Mouse (Mus musculus) intestine, embryonic 15.5 days (tissue): Measurements from ENCODE around the gene Pcbp1. TPM values are rescaled to one million over a fixed set of nuclear protein-coding genes. Genes with fewer than 3 reads are reported as not detected.

Experiments
- ATAC-seq: fragments of 200-750 bp; cut with Nextera tagmentation; 2 replicates; pipeline ENCODE4 v1.8.0; 2017; ENCODE audit warnings: moderate TSS enrichment, moderate library complexity
- H3K27ac ChIP-seq: fragments of 300-500 bp; sonication (generic); 2 replicates; pipeline ENCODE4 v1.5.1; 2015; ENCODE audit warnings: mild to moderate bottlenecking, inconsistent platforms
- H3K27me3 ChIP-seq: fragments of 300-500 bp; sonication (generic); replicated peaks from 2 replicates; pipeline ENCODE4 v1.6.1; 2015; ENCODE audit warnings: inconsistent platforms
- H3K36me3 ChIP-seq: fragments of 300-500 bp; sonication (generic); 2 replicates; pipeline ENCODE4 v1.6.1; 2015; ENCODE audit warnings: inconsistent platforms
- H3K4me1 ChIP-seq: fragments of 300-500 bp; sonication (generic); replicated peaks from 2 replicates; pipeline ENCODE4 v1.6.1; 2015; ENCODE audit warnings: inconsistent platforms
- H3K4me2 ChIP-seq: fragments of 300-500 bp; sonication (generic); replicated peaks from 2 replicates; pipeline ENCODE4 v1.6.1; 2015; ENCODE audit warnings: mild to moderate bottlenecking, inconsistent platforms
- H3K4me3 ChIP-seq: fragments of 300-500 bp; sonication (generic); replicated peaks from 2 replicates; pipeline ENCODE4 v1.5.1; 2015; ENCODE audit warnings: inconsistent platforms
- H3K9ac ChIP-seq: fragments of 300-500 bp; sonication (generic); 2 replicates; pipeline ENCODE4 v1.6.1; 2015; ENCODE audit warnings: inconsistent platforms
- H3K9me3 ChIP-seq: fragments of 300-500 bp; sonication (generic); 2 replicates; pipeline ENCODE4 v1.6.1; 2016; ENCODE audit warnings: inconsistent platforms
- WGBS: fragments of 180-500 bp; shearing (Covaris S2); methylation state at CpG from one replicate; pipeline ENCODE4 v1.1.7; 2015; 5-methylcytosine and 5-hydroxymethylcytosine counted together
- polyA plus RNA-seq: library from polyadenylated mRNA; unstranded; fragments of >200 nt; fragmentation: Nextera tagmentation; extraction: Ambion mirVana; gene quantifications from 2 replicates; pipeline ENCODE4 v1.2.1, GENCODE M21; 2015

Gene Pcbp1
- polyA plus RNA-seq, 1 experiment from 2014 or later: 561 TPM

GRCm38 (mm10) chr6:86545236-86545635, 19.1 kb upstream of the Pcbp1 start:
- Histone ChIP-seq H3K27me3 (no peaks in the 10 kb centered on the region), H3K36me3 (peaks cover 12% of the 10 kb centered on the region; the same call in 1 of the 2 replicates), H3K27ac (no peak overlapping the region), H3K9me3 (no peaks in the 10 kb centered on the region), H3K4me3 (no peak overlapping the region), H3K9ac (no peak overlapping the region), H3K4me1 (peaks cover 6% of the 10 kb centered on the region; the same call in 1 of the 2 replicates), H3K4me2 (no peak overlapping the region)
- WGBS: 54% methylated on average over 4 of the region's 4 CpGs
- no peak for ATAC-seq

- WGBS: 85% methylated on average over 3 of the region's 3 CpGs
- no peak for ATAC-seq
- H3K4me2 ChIP-seq: no peak overlapping the region
Observed at GRCm38 (mm10) chr6:86543869-86544268, 17.7 kb upstream of the Pcbp1 start.

GRCm38 (mm10) chr6:86543060-86543459, 16.9 kb upstream of the Pcbp1 start:
- Histone ChIP-seq H3K4me2 (no peak overlapping the region), H3K36me3 (peaks cover 12% of the 10 kb centered on the region; the same call in 1 of the 2 replicates), H3K27ac (no peak overlapping the region), H3K4me1 (peaks cover 5% of the 10 kb centered on the region; the same call in 1 of the 2 replicates), H3K27me3 (no peaks in the 10 kb centered on the region), H3K9me3 (no peaks in the 10 kb centered on the region), H3K4me3 (no peak overlapping the region), H3K9ac (no peak overlapping the region)
- no peak for ATAC-seq
- 98% methylated on average over 13 of the region's 13 CpGs for WGBS

More at GRCm38 (mm10) chr6:86543869-86544268, 17.7 kb upstream of the Pcbp1 start:
- H3K27ac ChIP-seq: no peak overlapping the region
- no peak overlapping the region for H3K4me3 ChIP-seq
- peaks cover 6% of the 10 kb centered on the region; the same call in 1 of the 2 replicates for H3K4me1 ChIP-seq
- peaks cover 12% of the 10 kb centered on the region; the same call in 1 of the 2 replicates for H3K36me3 ChIP-seq
- H3K9me3 ChIP-seq: no peaks in the 10 kb centered on the region
- H3K9ac ChIP-seq: no peak overlapping the region
- no peaks in the 10 kb centered on the region for H3K27me3 ChIP-seq

- Histone ChIP-seq H3K27ac (no peak overlapping the region), H3K4me2 (no peak overlapping the region), H3K9ac (no peak overlapping the region), H3K4me1 (no peaks in the 10 kb centered on the region), H3K27me3 (no peaks in the 10 kb centered on the region), H3K36me3 (peaks cover 14% of the 10 kb centered on the region; the same call in 1 of the 2 replicates), H3K4me3 (no peak overlapping the region), H3K9me3 (no peaks in the 10 kb centered on the region)
- ATAC-seq: no peak
- WGBS: 82% methylated on average over 2 of the region's 2 CpGs
Observed at GRCm38 (mm10) chr6:86541650-86542049, 15.5 kb upstream of the Pcbp1 start.

GRCm38 (mm10) chr6:86528451-86528785, 2.3 kb upstream of the Pcbp1 start:
- H3K4me2 ChIP-seq: no peak overlapping the region
- no peak overlapping the region for H3K9ac ChIP-seq
- no peak for ATAC-seq
- no peak overlapping the region for H3K27ac ChIP-seq
- peaks cover 6% of the 10 kb centered on the region for H3K36me3 ChIP-seq
- 97% methylated on average over 1 of the region's 1 CpGs for WGBS
- H3K27me3 ChIP-seq: no peaks in the 10 kb centered on the region
- no peaks in the 10 kb centered on the region for H3K9me3 ChIP-seq
- H3K4me1 ChIP-seq: no peaks in the 10 kb centered on the region
- no peak overlapping the region for H3K4me3 ChIP-seq

- Histone ChIP-seq H3K4me1 (no peaks in the 10 kb centered on the region), H3K36me3 (peaks cover 6% of the 10 kb centered on the region), H3K9ac (no peak overlapping the region), H3K27ac (peak overlapping the region; percentile 99), H3K9me3 (no peaks in the 10 kb centered on the region), H3K4me2 (peak overlapping the region; percentile 67), H3K27me3 (no peaks in the 10 kb centered on the region), H3K4me3 (no peak overlapping the region)
- 93% methylated on average over 1 of the region's 4 CpGs for WGBS
- ATAC-seq: no peak
Observed at GRCm38 (mm10) chr6:86527766-86528450, 1.8 kb upstream of the Pcbp1 start.

GRCm38 (mm10) chr6:86526961-86527740, 1.0 kb upstream of the Pcbp1 start:
- ATAC-seq: peak; percentile 71

GRCm38 (mm10) chr6:86525646-86526031, 482 bp downstream of the Pcbp1 start:
- Histone ChIP-seq H3K9me3 (no peaks in the 10 kb centered on the region), H3K27me3 (no peaks in the 10 kb centered on the region), H3K4me3 (peak overlapping the region; percentile 66), H3K27ac (peak overlapping the region; percentile 99), H3K9ac (peak overlapping the region; percentile 89), H3K4me2 (peak overlapping the region; percentile 55), H3K36me3 (no peaks in the 10 kb centered on the region; the same call in 1 of the 2 replicates), H3K4me1 (peaks cover 6% of the 10 kb centered on the region; the same call in 1 of the 2 replicates)
- under 1% methylated on average over 27 of the region's 36 CpGs for WGBS
- ATAC-seq: peak; percentile 38

More at GRCm38 (mm10) chr6:86526961-86527740, 1.0 kb upstream of the Pcbp1 start:
- peak overlapping the region; percentile 66 for H3K4me3 ChIP-seq
- H3K27ac ChIP-seq: peak overlapping the region; percentile 99
- peaks cover 5% of the 10 kb centered on the region; the same call in 1 of the 2 replicates for H3K4me1 ChIP-seq
- H3K9me3 ChIP-seq: no peaks in the 10 kb centered on the region
- H3K4me2 ChIP-seq: peak overlapping the region; percentile 67
- no peaks in the 10 kb centered on the region for H3K27me3 ChIP-seq
- WGBS: 5% methylated on average over 49 of the region's 49 CpGs
- H3K9ac ChIP-seq: peak overlapping the region; percentile 83
- peaks cover 2% of the 10 kb centered on the region for H3K36me3 ChIP-seq

GRCm38 (mm10) chr6:86524879-86525645, 1.1 kb downstream of the Pcbp1 start:
- under 1% methylated on average over 51 of the region's 51 CpGs for WGBS
- H3K9me3 ChIP-seq: no peaks in the 10 kb centered on the region
- peak overlapping the region; percentile 99 for H3K27ac ChIP-seq
- H3K9ac ChIP-seq: peak overlapping the region; percentile 89
- H3K4me1 ChIP-seq: peaks cover 6% of the 10 kb centered on the region; the same call in 1 of the 2 replicates
- H3K4me2 ChIP-seq: peak overlapping the region; percentile 55
- no peaks in the 10 kb centered on the region; the same call in 1 of the 2 replicates for H3K36me3 ChIP-seq
- no peaks in the 10 kb centered on the region for H3K27me3 ChIP-seq
- H3K4me3 ChIP-seq: peak overlapping the region; percentile 66
- ATAC-seq: peak; percentile 18; the same call in 1 of the 2 replicates

- no peaks in the 10 kb centered on the region for H3K27me3 ChIP-seq
- H3K9ac ChIP-seq: peak overlapping the region; percentile 65
- peaks cover 6% of the 10 kb centered on the region; the same call in 1 of the 2 replicates for H3K4me1 ChIP-seq
- ATAC-seq: no peak
- peak overlapping the region; percentile 74 for H3K27ac ChIP-seq
- peak overlapping the region; percentile 66 for H3K4me3 ChIP-seq
- H3K36me3 ChIP-seq: no peaks in the 10 kb centered on the region; the same call in 1 of the 2 replicates
- H3K9me3 ChIP-seq: no peaks in the 10 kb centered on the region
- 0% methylated on average over 15 of the region's 15 CpGs for WGBS
- peak overlapping the region; percentile 71 for H3K4me2 ChIP-seq
Observed at GRCm38 (mm10) chr6:86523755-86524434, 2.2 kb downstream of the Pcbp1 start.

- H3K27ac ChIP-seq: peak overlapping the region; percentile 74; the same call in 1 of the 2 replicates
- peak overlapping the region; percentile 71 for H3K4me2 ChIP-seq
- H3K4me3 ChIP-seq: peak overlapping the region; percentile 66
- no peaks in the 10 kb centered on the region for H3K27me3 ChIP-seq
- H3K36me3 ChIP-seq: no peaks in the 10 kb centered on the region; the same call in 1 of the 2 replicates
- 26% methylated on average over 3 of the region's 3 CpGs for WGBS
- no peaks in the 10 kb centered on the region for H3K9me3 ChIP-seq
- H3K4me1 ChIP-seq: peaks cover 6% of the 10 kb centered on the region; the same call in 1 of the 2 replicates
- no peak for ATAC-seq
- peak overlapping the region; percentile 65 for H3K9ac ChIP-seq
Observed at GRCm38 (mm10) chr6:86523242-86523754, 2.8 kb downstream of the Pcbp1 start.
